ENCODE assay signal across 8 mouse cellular contexts in genomic region chr17:17449441-17449770, GRCm38 (mm10). TPM values are rescaled to one million over a fixed set of nuclear protein-coding genes. Genes with fewer than 3 reads are reported as not detected.
DNase-seq lines count a peak whose midpoint lies in the region; ATAC-seq and TF ChIP-seq lines count a peak whose summit lies in the region.

No protein-coding gene starts in this region.

- no peaks in the 10 kb centered on the region for H3K36me3 ChIP-seq in heart, embryonic 14.5 days (ENCODE audit: control insufficient read depth, insufficient read depth, low read length)
- H3K36me3 ChIP-seq in midbrain, embryonic 12.5 days, result peaks cover 4% of the 10 kb centered on the region; the same call in 1 of the 2 replicates

- peak overlapping the region; percentile 81 for H3K4me2 ChIP-seq in heart, embryonic 14.5 days (ENCODE audit: low read length)
- peak overlapping the region; percentile 54 for H3K4me2 ChIP-seq in midbrain, embryonic 12.5 days (replicated peaks)

- H3K27me3 ChIP-seq in heart, embryonic 14.5 days (ENCODE audit: control insufficient read depth, insufficient read depth, low read length), result no peaks in the 10 kb centered on the region
- no peaks in the 10 kb centered on the region for H3K27me3 ChIP-seq in midbrain, embryonic 12.5 days

- H3K27ac ChIP-seq in heart, embryonic 14.5 days (replicated peaks in 1 of 2; ENCODE audit: control insufficient read depth in 1 of 2, insufficient read depth in 1 of 2, low read depth in 2 of 2, low read length in 2 of 2), result peak overlapping the region; percentile 70 to 89
- peak overlapping the region; percentile 89 for H3K27ac ChIP-seq in layer of hippocampus, adult 2 months
- peak overlapping the region; percentile 73 for H3K27ac ChIP-seq in midbrain, embryonic 12.5 days (replicated peaks)

- DNase-seq in layer of hippocampus, adult 11-12 months (ENCODE audit: low spot score), result peak; percentile 7
- no peak for DNase-seq in layer of hippocampus, adult 9-10 months (ENCODE audit: low spot score)
- DNase-seq in cerebellum, postnatal 36 days, result peak; percentile 2 to 6
- peak in 1 of 2 experiments; percentile 19 for DNase-seq in layer of hippocampus, adult 2 months (ENCODE audit: low spot score in 2 of 2)

- no peaks in the 10 kb centered on the region for H3K9me3 ChIP-seq in heart, embryonic 14.5 days (ENCODE audit: control insufficient read depth, low read length)
- no peaks in the 10 kb centered on the region for H3K9me3 ChIP-seq in midbrain, embryonic 12.5 days

- TF ChIP-seq CTCF in layer of hippocampus, adult 2 months (conservative IDR thresholded peaks at IDR 0.05), result peak; percentile 42

- 12% methylated on average over 5 of the region's 5 CpGs for WGBS in heart, embryonic 14.5 days
- 3% methylated on average over 5 of the region's 5 CpGs for WGBS in midbrain, embryonic 12.5 days

- no peak for ATAC-seq in heart, embryonic 14.5 days (ENCODE audit: insufficient number of reproducible peaks, insufficient read depth, low FRiP score, low read depth)
- peak; percentile 64 for ATAC-seq in midbrain, embryonic 12.5 days (ENCODE audit: low FRiP score, low read depth)
- ATAC-seq in erythroid progenitor cell, adult 5-6 weeks (replicated peaks; ENCODE audit: low FRiP score, poor library complexity, severe bottlenecking), result no peak
- ATAC-seq in CD4-positive, CD25-positive, alpha-beta regulatory T cell, adult 4 months, result no peak

- peaks cover 8 to 10% of the 10 kb centered on the region in 2 experiments; a peak in 2 of 4 replicates for H3K4me1 ChIP-seq in heart, embryonic 14.5 days (ENCODE audit: control insufficient read depth in 2 of 2, insufficient read depth in 2 of 2, low read length in 2 of 2)
- H3K4me1 ChIP-seq in midbrain, embryonic 12.5 days, result peaks cover 17% of the 10 kb centered on the region

- H3K9ac ChIP-seq in heart, embryonic 14.5 days (ENCODE audit: low read length), result peak overlapping the region; percentile 80
- peak overlapping the region; percentile 35; the same call in 1 of the 2 replicates for H3K9ac ChIP-seq in midbrain, embryonic 12.5 days (replicated peaks)

- peak overlapping the region; percentile 51 to 80; a peak in 3 of 4 replicates for H3K4me3 ChIP-seq in heart, embryonic 14.5 days (ENCODE audit: control insufficient read depth in 1 of 2, insufficient read depth in 1 of 2, low read depth in 1 of 2, low read length in 2 of 2)
- peak overlapping the region; percentile 40; the same call in 1 of the 2 replicates for H3K4me3 ChIP-seq in layer of hippocampus, adult 2 months
- H3K4me3 ChIP-seq in midbrain, embryonic 12.5 days, result peak overlapping the region; percentile 35

RNA-seq across cellular contexts. Expression of gene Lix1, which starts 46.9 kb away (rescaled TPM):
- polyA plus RNA-seq in heart, embryonic 14.5 days (2014; fragmentation: Nextera tagmentation; extraction: Ambion mirVana), result 2.8 and 4.3 TPM in 2 replicates
- 10 to 100 TPM; 71.8 to 77.6 TPM for total RNA-seq in layer of hippocampus, adult 2 months (2021)
- 48.8 TPM in 2 replicates for polyA plus RNA-seq in midbrain, embryonic 12.5 days (2016; fragmentation: Nextera tagmentation; extraction: Ambion mirVana)
- total RNA-seq in erythroid progenitor cell, adult 5-6 weeks (2015; ENCODE audit: low replicate concordance), result not detected in 2 replicates
- not detected in 2 replicates for total RNA-seq in erythroid progenitor cell, adult 5-6 weeks (2017; ENCODE audit: low replicate concordance)
- polyA plus RNA-seq in CD4-positive, CD25-positive, alpha-beta regulatory T cell, adult 4 months (2017; shearing (Covaris generic)), result under 1 TPM; 0.30 to 0.32 TPM
